23 mouse cellular contexts compared by ENCODE assay signal in genomic region chr6:29482691-29483090, GRCm38 (mm10). TPM values are rescaled to one million over a fixed set of nuclear protein-coding genes. Genes with fewer than 3 reads are reported as not detected.
DNase-seq lines count a peak whose midpoint lies in the region; ATAC-seq lines count a peak whose summit lies in the region.
"Had no signal": no experiment of that assay in that cellular context is flagged by ENCODE, and none has a peak within 500 bp of the region (broad histone marks: within the 10 kb centered on the region; RNA-seq: fewer than 3 reads in every experiment).

No protein-coding gene starts in this region.

- 95% methylated on average over 13 of the region's 13 CpGs for WGBS in midbrain, embryonic 11.5 days
- 95% methylated on average over 13 of the region's 13 CpGs for WGBS in midbrain, embryonic 14.5 days

- DNase-seq in adrenal gland, postnatal 10 days: peak; percentile 58
- no peak for DNase-seq in adrenal gland, adult (ENCODE audit: inconsistent age in 2 of 2, low spot score in 1 of 2)
- DNase-seq in adrenal gland, postnatal 14 days: peak; percentile 53
- DNase-seq in adrenal gland, adult 2 months: no peak
- peak; percentile 19 for DNase-seq in midbrain, embryonic 11.5 days (ENCODE audit: low spot score, missing footprints)
- DNase-seq in midbrain, embryonic 14.5 days: no peak
- DNase-seq: adrenal gland, adult 8-10 months; adrenal gland, postnatal 25 days; B cell, adult 2 months; cerebellum, adult 11 months; cerebellum, adult 11-12 months; cerebellum, adult 18-20 months; cerebellum, adult 2 months; cerebellum, adult 8-10 months; cerebellum, adult 9-10 months; cerebellum, adult 9-11 months had no signal

- H3K27ac ChIP-seq in midbrain, embryonic 11.5 days (ENCODE audit: low read depth, low read length): no peak overlapping the region
- H3K27ac ChIP-seq in midbrain, embryonic 14.5 days (replicated peaks; ENCODE audit: low read depth, low read length): no peak overlapping the region

- peaks cover 3% of the 10 kb centered on the region; the same call in 1 of the 2 replicates for H3K4me1 ChIP-seq in midbrain, embryonic 11.5 days (ENCODE audit: control insufficient read depth, insufficient read depth, low read length)
- H3K4me1 ChIP-seq in midbrain, embryonic 14.5 days (ENCODE audit: control insufficient read depth, insufficient read depth, low read length): peaks cover 4% of the 10 kb centered on the region; the same call in 1 of the 2 replicates

- no peak overlapping the region for H3K4me2 ChIP-seq in midbrain, embryonic 11.5 days
- H3K4me2 ChIP-seq in midbrain, embryonic 14.5 days (ENCODE audit: low read length): no peak overlapping the region

- no peak overlapping the region for H3K9ac ChIP-seq in midbrain, embryonic 11.5 days (ENCODE audit: low read length)
- no peak overlapping the region for H3K9ac ChIP-seq in midbrain, embryonic 14.5 days (replicated peaks; ENCODE audit: low read length)

- no peaks in the 10 kb centered on the region for H3K36me3 ChIP-seq in midbrain, embryonic 11.5 days (ENCODE audit: control insufficient read depth, insufficient read depth, low read length)
- no peaks in the 10 kb centered on the region for H3K36me3 ChIP-seq in midbrain, embryonic 14.5 days (ENCODE audit: control insufficient read depth, insufficient read depth, low read length)
- H3K36me3 ChIP-seq: G1E had no signal

- no peak for ATAC-seq in midbrain, embryonic 11.5 days (ENCODE audit: low FRiP score)
- ATAC-seq in midbrain, embryonic 14.5 days (ENCODE audit: low FRiP score, low TSS enrichment): no peak
- ATAC-seq: activated CD4-positive, CD25-positive, alpha-beta regulatory T cell, adult 4 months; CD4-positive, CD25-positive, alpha-beta regulatory T cell, adult 4 months; Patski had no signal

- no peak overlapping the region for H3K4me3 ChIP-seq in midbrain, embryonic 11.5 days (ENCODE audit: low read depth, low read length)
- no peak overlapping the region for H3K4me3 ChIP-seq in midbrain, embryonic 14.5 days (replicated peaks; ENCODE audit: low read depth, low read length)

- no peaks in the 10 kb centered on the region for H3K9me3 ChIP-seq in midbrain, embryonic 11.5 days (ENCODE audit: control insufficient read depth, low read length)
- no peaks in the 10 kb centered on the region for H3K9me3 ChIP-seq in midbrain, embryonic 14.5 days (ENCODE audit: control insufficient read depth, low read length)
- H3K9me3 ChIP-seq: G1E had no signal

- H3K27me3 ChIP-seq in midbrain, embryonic 11.5 days (ENCODE audit: control insufficient read depth, insufficient read depth, low read length): peaks cover 6% of the 10 kb centered on the region; the same call in 1 of the 2 replicates
- H3K27me3 ChIP-seq in midbrain, embryonic 14.5 days (ENCODE audit: control insufficient read depth, insufficient read depth, low read length): peaks cover 7% of the 10 kb centered on the region; the same call in 1 of the 2 replicates

RNA-seq across cellular contexts. Expression of gene Atp6v1fnb, which starts 11.5 kb away (rescaled TPM):
- under 1 TPM in 1 of 2 experiments, not detected in 1; 0.45 TPM for total RNA-seq in adrenal gland, postnatal 10 days (2021)
- total RNA-seq in adrenal gland, postnatal 14 days (2021): not detected in 2 replicates
- under 1 TPM in 1 of 2 experiments, not detected in 1; 0.46 TPM for total RNA-seq in adrenal gland, adult 2 months (2021)
- polyA plus RNA-seq in adrenal gland, adult 2 months (2012; rRNA removed): not detected in 2 replicates
- 0.20 and 0.25 TPM in 2 replicates for polyA plus RNA-seq in midbrain, embryonic 11.5 days (2014; fragmentation: Nextera tagmentation; extraction: Ambion mirVana)
- polyA plus RNA-seq in midbrain, embryonic 14.5 days (2014; fragmentation: Nextera tagmentation; extraction: Ambion mirVana): 0.84 TPM in 1 of 2 replicates, not detected in the other
- total RNA-seq: adrenal gland, postnatal 25 days; CH12.LX; MEL had no signal
- polyA plus RNA-seq: activated CD4-positive, CD25-positive, alpha-beta regulatory T cell, adult 4 months; C2C12; CD4-positive, CD25-positive, alpha-beta regulatory T cell, adult 4 months; G1E; Patski had no signal

RNA-seq across cellular contexts. Expression of gene Atp6v1f, which starts 15.2 kb away (rescaled TPM):
- total RNA-seq in adrenal gland, postnatal 10 days (2021): 100 to 1,000 TPM; 183 to 191 TPM
- 169 and 183 TPM in 2 replicates for total RNA-seq in adrenal gland, postnatal 14 days (2021)
- total RNA-seq in adrenal gland, adult 2 months (2021): 100 to 1,000 TPM; 221 to 237 TPM
- 319 and 344 TPM in 2 replicates for polyA plus RNA-seq in adrenal gland, adult 2 months (2012; rRNA removed)
- polyA plus RNA-seq in midbrain, embryonic 11.5 days (2014; fragmentation: Nextera tagmentation; extraction: Ambion mirVana): 178 and 199 TPM in 2 replicates
- polyA plus RNA-seq in midbrain, embryonic 14.5 days (2014; fragmentation: Nextera tagmentation; extraction: Ambion mirVana): 318 and 408 TPM in 2 replicates

RNA-seq across cellular contexts. Expression of gene Kcp, which starts 25.1 kb away (rescaled TPM):
- 1 to 10 TPM; 7.0 to 7.1 TPM for total RNA-seq in adrenal gland, postnatal 10 days (2021)
- 6.1 and 7.1 TPM in 2 replicates for total RNA-seq in adrenal gland, postnatal 14 days (2021)
- 1 to 10 TPM; 1.9 to 2.1 TPM for total RNA-seq in adrenal gland, adult 2 months (2021)
- 6.6 and 8.3 TPM in 2 replicates for polyA plus RNA-seq in adrenal gland, adult 2 months (2012; rRNA removed)
- polyA plus RNA-seq in midbrain, embryonic 11.5 days (2014; fragmentation: Nextera tagmentation; extraction: Ambion mirVana): 5.6 and 6.8 TPM in 2 replicates
- 11.6 and 12.1 TPM in 2 replicates for polyA plus RNA-seq in midbrain, embryonic 14.5 days (2014; fragmentation: Nextera tagmentation; extraction: Ambion mirVana)

RNA-seq across cellular contexts. Expression of gene Irf5, which starts 43.7 kb away (rescaled TPM):
- total RNA-seq in adrenal gland, postnatal 10 days (2021): 1 to 10 TPM; 3.8 to 4.8 TPM
- 3.0 and 10.9 TPM in 2 replicates for total RNA-seq in adrenal gland, postnatal 14 days (2021)
- total RNA-seq in adrenal gland, adult 2 months (2021): 1 to 10 TPM; 4.9 to 6.6 TPM
- polyA plus RNA-seq in adrenal gland, adult 2 months (2012; rRNA removed): 15.0 and 15.1 TPM in 2 replicates
- polyA plus RNA-seq in midbrain, embryonic 11.5 days (2014; fragmentation: Nextera tagmentation; extraction: Ambion mirVana): 1.2 and 1.6 TPM in 2 replicates
- polyA plus RNA-seq in midbrain, embryonic 14.5 days (2014; fragmentation: Nextera tagmentation; extraction: Ambion mirVana): 1.1 and 1.9 TPM in 2 replicates

RNA-seq across cellular contexts. Expression of gene Flnc, which starts 49.6 kb away (rescaled TPM):
- 10 to 100 TPM; 17.6 to 41.6 TPM for total RNA-seq in adrenal gland, postnatal 10 days (2021)
- total RNA-seq in adrenal gland, postnatal 14 days (2021): 4.2 and 5.3 TPM in 2 replicates
- 1 to 10 TPM; 2.3 to 7.6 TPM for total RNA-seq in adrenal gland, adult 2 months (2021)
- 0.88 and 1.6 TPM in 2 replicates for polyA plus RNA-seq in adrenal gland, adult 2 months (2012; rRNA removed)
- 1.8 and 2.5 TPM in 2 replicates for polyA plus RNA-seq in midbrain, embryonic 11.5 days (2014; fragmentation: Nextera tagmentation; extraction: Ambion mirVana)
- 1.6 and 4.0 TPM in 2 replicates for polyA plus RNA-seq in midbrain, embryonic 14.5 days (2014; fragmentation: Nextera tagmentation; extraction: Ambion mirVana)
- polyA plus RNA-seq: activated CD4-positive, CD25-positive, alpha-beta regulatory T cell, adult 4 months; CD4-positive, CD25-positive, alpha-beta regulatory T cell, adult 4 months had no signal

Comparison
In these comparisons a context has a peak if more than half of its experiments do, and no peak if none do; other contexts are left out.
1. DNase-seq: peak in adrenal gland, postnatal 10 days (single experiment), adrenal gland, postnatal 14 days (single experiment) and midbrain, embryonic 11.5 days (single experiment); none in adrenal gland, adult (0 of 2), adrenal gland, adult 2 months (single experiment) and midbrain, embryonic 14.5 days (single experiment).